Comparison of ENCODE assay signal across 18 mouse cellular contexts in the genomic region with DNA sequence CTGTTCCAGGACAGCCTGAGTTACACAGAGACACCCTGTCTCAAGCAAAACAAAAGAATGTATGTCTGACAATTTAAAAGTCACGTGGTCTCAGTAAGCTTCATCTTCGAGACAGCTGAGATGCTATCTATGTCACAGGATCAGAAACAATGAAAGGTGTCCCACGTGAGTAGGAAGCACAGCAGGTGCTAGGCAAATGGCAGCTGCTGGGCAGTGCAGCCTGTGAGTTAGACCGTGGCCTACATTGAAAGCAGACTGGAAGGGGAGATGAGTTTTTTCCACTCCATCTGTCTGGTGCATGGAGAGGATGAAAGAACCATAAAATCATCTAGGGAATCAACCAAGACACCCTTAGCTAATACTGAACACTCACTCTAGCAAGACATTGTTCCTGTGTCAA. TPM values are rescaled to one million over a fixed set of nuclear protein-coding genes. Genes with fewer than 3 reads are reported as not detected.
"Had no signal": no experiment of that assay in that cellular context is flagged by ENCODE, and none has a peak within 500 bp of the region (broad histone marks: within the 10 kb centered on the region; RNA-seq: fewer than 3 reads in every experiment).

No protein-coding gene starts in this region.

- ATAC-seq: intestine, postnatal 0 days; liver, postnatal 0 days; midbrain, embryonic 15.5 days had no signal

- DNase-seq: kidney, adult 8-10 months; kidney, postnatal 25 days; liver, embryonic 13.5 days; liver, postnatal 0 days; lung, postnatal 14 days; right cerebral cortex, postnatal 14 days had no signal

RNA-seq across cellular contexts. Expression of gene Tgm5, which starts 18.5 kb away (rescaled TPM):
- total RNA-seq: layer of hippocampus, postnatal 25 days; left cerebral cortex, adult 2 months; left cerebral cortex, postnatal 25 days; monocyte, adult 5-6 weeks; neutrophil, adult 5-6 weeks had no signal
- polyA plus RNA-seq: limb, embryonic 11.5 days; liver, embryonic 13.5 days; liver, postnatal 0 days; macrophage; midbrain, embryonic 11.5 days; midbrain, embryonic 15.5 days had no signal

RNA-seq across cellular contexts. Expression of gene Epb42, which starts 30.2 kb away (rescaled TPM):
- total RNA-seq: layer of hippocampus, postnatal 25 days; left cerebral cortex, adult 2 months; left cerebral cortex, postnatal 25 days had no signal
- polyA plus RNA-seq: macrophage had no signal

RNA-seq across cellular contexts. Expression of gene Tgm7, which starts 42.5 kb away (rescaled TPM):
- total RNA-seq: monocyte, adult 5-6 weeks; neutrophil, adult 5-6 weeks had no signal
- polyA plus RNA-seq: intestine, postnatal 0 days; limb, embryonic 11.5 days; limb, embryonic 15.5 days; liver, embryonic 13.5 days; liver, postnatal 0 days; macrophage; midbrain, embryonic 11.5 days; midbrain, embryonic 15.5 days; neural tube, embryonic 12.5 days had no signal
